Mouse (Mus musculus): ENCODE data around the gene Gm20388. TPM values are rescaled to one million over a fixed set of nuclear protein-coding genes. Genes with fewer than 3 reads are reported as not detected.

Gene Gm20388
- total RNA-seq, 1 experiment = 27.0 TPM

GRCm38 (mm10) chr8:124161683-124162082 is 4251.0 kb downstream of the Gm20388 start:
- Histone ChIP-seq H3K4me1 (ENCODE audit: control insufficient read depth in 2 of 2, insufficient read depth in 2 of 2, low read length in 2 of 2, poor library complexity in 1 of 2) (no peaks in the 10 kb centered on the region), H3K4me3 (ENCODE audit: insufficient read depth in 1 of 2, low read depth in 1 of 2, low read length in 2 of 2, poor library complexity in 1 of 2, severe bottlenecking in 1 of 2) (no peak overlapping the region), H3K9ac (ENCODE audit: insufficient read depth, low read depth, low read length, poor library complexity, severe bottlenecking) (no peak overlapping the region), H3K36me3 (ENCODE audit: control insufficient read depth, insufficient read depth, low read length, poor library complexity, severe bottlenecking) (no peaks in the 10 kb centered on the region), H3K9me3 (ENCODE audit: control insufficient read depth, insufficient read depth, low read depth, low read length) (no peaks in the 10 kb centered on the region), H3K27ac (ENCODE audit: insufficient read depth, low read depth, low read length, poor library complexity, severe bottlenecking) (no peak overlapping the region)
- in situ Hi-C loops (cut with MboI; ENCODE audit: low sequenced_read_pairs in 2 of 2, unreplicated experiment in 2 of 2) = no loop called here
- TF ChIP-seq ZC3H11A (IDR thresholded peaks at IDR 0.05; ENCODE audit: borderline replicate concordance, low read depth, low read length) = no peak
- no peak for TF ChIP-seq ZNF384 (IDR thresholded peaks at IDR 0.05; ENCODE audit: low read depth, low read length)
- no peak for TF ChIP-seq CHD2 (IDR thresholded peaks at IDR 0.05; ENCODE audit: low read depth, low read length)
- TF ChIP-seq MAFK (IDR thresholded peaks at IDR 0.05; ENCODE audit: insufficient read depth, low read depth, low read length) = no peak
- no peak for TF ChIP-seq HCFC1 (IDR thresholded peaks at IDR 0.05; ENCODE audit: borderline replicate concordance, insufficient read depth, low read length)
- no peak for DNase-seq (ENCODE audit: low read depth, low spot score)

- H3K9ac ChIP-seq (ENCODE audit: insufficient read depth, low read depth, low read length, poor library complexity, severe bottlenecking) = no peak overlapping the region
- no peaks in the 10 kb centered on the region for H3K4me1 ChIP-seq (ENCODE audit: control insufficient read depth in 2 of 2, insufficient read depth in 2 of 2, low read length in 2 of 2, poor library complexity in 1 of 2)
- in situ Hi-C loops (cut with MboI; ENCODE audit: low sequenced_read_pairs in 2 of 2, unreplicated experiment in 2 of 2) = no loop called here
- no peak for DNase-seq (ENCODE audit: low read depth, low spot score)
- no peak overlapping the region for H3K27ac ChIP-seq (ENCODE audit: insufficient read depth, low read depth, low read length, poor library complexity, severe bottlenecking)
- no peaks in the 10 kb centered on the region for H3K36me3 ChIP-seq (ENCODE audit: control insufficient read depth, insufficient read depth, low read length, poor library complexity, severe bottlenecking)
- H3K4me3 ChIP-seq (ENCODE audit: insufficient read depth in 1 of 2, low read depth in 1 of 2, low read length in 2 of 2, poor library complexity in 1 of 2, severe bottlenecking in 1 of 2) = no peak overlapping the region
- TF ChIP-seq CHD2 (IDR thresholded peaks at IDR 0.05; ENCODE audit: low read depth, low read length) (no peak), ZNF384 (IDR thresholded peaks at IDR 0.05; ENCODE audit: low read depth, low read length) (no peak), ZC3H11A (IDR thresholded peaks at IDR 0.05; ENCODE audit: borderline replicate concordance, low read depth, low read length) (no peak), HCFC1 (IDR thresholded peaks at IDR 0.05; ENCODE audit: borderline replicate concordance, insufficient read depth, low read length) (no peak), MAFK (IDR thresholded peaks at IDR 0.05; ENCODE audit: insufficient read depth, low read depth, low read length) (no peak)
- H3K9me3 ChIP-seq (ENCODE audit: control insufficient read depth, insufficient read depth, low read depth, low read length) = no peaks in the 10 kb centered on the region
Measured at GRCm38 (mm10) chr8:124163258-124163657, 4252.6 kb downstream of the Gm20388 start.

- no peak for TF ChIP-seq HCFC1 (IDR thresholded peaks at IDR 0.05; ENCODE audit: borderline replicate concordance, insufficient read depth, low read length)
- TF ChIP-seq CHD2 (IDR thresholded peaks at IDR 0.05; ENCODE audit: low read depth, low read length) = no peak
- no peak for TF ChIP-seq ZC3H11A (IDR thresholded peaks at IDR 0.05; ENCODE audit: borderline replicate concordance, low read depth, low read length)
- no peak for TF ChIP-seq ZNF384 (IDR thresholded peaks at IDR 0.05; ENCODE audit: low read depth, low read length)
- no peak for TF ChIP-seq MAFK (IDR thresholded peaks at IDR 0.05; ENCODE audit: insufficient read depth, low read depth, low read length)
Measured at GRCm38 (mm10) chr8:124169749-124170148, 4259.1 kb downstream of the Gm20388 start.

GRCm38 (mm10) chr8:124170671-124171070 is 4260.0 kb downstream of the Gm20388 start:
- no peak overlapping the region for H3K4me3 ChIP-seq (ENCODE audit: insufficient read depth in 1 of 2, low read depth in 1 of 2, low read length in 2 of 2, poor library complexity in 1 of 2, severe bottlenecking in 1 of 2)
- H3K36me3 ChIP-seq (ENCODE audit: control insufficient read depth, insufficient read depth, low read length, poor library complexity, severe bottlenecking) = no peaks in the 10 kb centered on the region
- H3K27ac ChIP-seq (ENCODE audit: insufficient read depth, low read depth, low read length, poor library complexity, severe bottlenecking) = no peak overlapping the region
- no peak for DNase-seq (ENCODE audit: low read depth, low spot score)
- in situ Hi-C loops (cut with MboI; ENCODE audit: low sequenced_read_pairs in 2 of 2, unreplicated experiment in 2 of 2) = no loop called here
- H3K9me3 ChIP-seq (ENCODE audit: control insufficient read depth, insufficient read depth, low read depth, low read length) = no peaks in the 10 kb centered on the region
- TF ChIP-seq ZNF384 (IDR thresholded peaks at IDR 0.05; ENCODE audit: low read depth, low read length) (no peak), HCFC1 (IDR thresholded peaks at IDR 0.05; ENCODE audit: borderline replicate concordance, insufficient read depth, low read length) (no peak), ZC3H11A (IDR thresholded peaks at IDR 0.05; ENCODE audit: borderline replicate concordance, low read depth, low read length) (no peak), CHD2 (IDR thresholded peaks at IDR 0.05; ENCODE audit: low read depth, low read length) (no peak), MAFK (IDR thresholded peaks at IDR 0.05; ENCODE audit: insufficient read depth, low read depth, low read length) (no peak)
- H3K4me1 ChIP-seq (ENCODE audit: control insufficient read depth in 2 of 2, insufficient read depth in 2 of 2, low read length in 2 of 2, poor library complexity in 1 of 2) = no peaks in the 10 kb centered on the region
- no peak overlapping the region for H3K9ac ChIP-seq (ENCODE audit: insufficient read depth, low read depth, low read length, poor library complexity, severe bottlenecking)

More at GRCm38 (mm10) chr8:124169749-124170148, 4259.1 kb downstream of the Gm20388 start:
- H3K4me1 ChIP-seq (ENCODE audit: control insufficient read depth in 2 of 2, insufficient read depth in 2 of 2, low read length in 2 of 2, poor library complexity in 1 of 2) = no peaks in the 10 kb centered on the region
- no peak for DNase-seq (ENCODE audit: low read depth, low spot score)
- no peak overlapping the region for H3K27ac ChIP-seq (ENCODE audit: insufficient read depth, low read depth, low read length, poor library complexity, severe bottlenecking)
- no peaks in the 10 kb centered on the region for H3K9me3 ChIP-seq (ENCODE audit: control insufficient read depth, insufficient read depth, low read depth, low read length)
- H3K9ac ChIP-seq (ENCODE audit: insufficient read depth, low read depth, low read length, poor library complexity, severe bottlenecking) = no peak overlapping the region
- no peaks in the 10 kb centered on the region for H3K36me3 ChIP-seq (ENCODE audit: control insufficient read depth, insufficient read depth, low read length, poor library complexity, severe bottlenecking)
- in situ Hi-C loops (cut with MboI; ENCODE audit: low sequenced_read_pairs in 2 of 2, unreplicated experiment in 2 of 2) = no loop called here
- no peak overlapping the region for H3K4me3 ChIP-seq (ENCODE audit: insufficient read depth in 1 of 2, low read depth in 1 of 2, low read length in 2 of 2, poor library complexity in 1 of 2, severe bottlenecking in 1 of 2)
